Mouse (Mus musculus) liver, embryonic 14.5 days (tissue): ENCODE measurements around the gene Tbx20. TPM values are rescaled to one million over a fixed set of nuclear protein-coding genes. Genes with fewer than 3 reads are reported as not detected.

ENCODE experiments used
- ATAC-seq: fragments of 200-750 bp; cut with Nextera tagmentation; 2 replicates; pipeline ENCODE4 v1.8.0; 2017; ENCODE audit warnings: moderate number of reproducible peaks, mild to moderate bottlenecking, moderate library complexity; ENCODE audit not compliant: insufficient read depth
- DNase-seq, 3 experiments: peaks; one replicate each; pipeline ENCODE4 v3.0.0-alpha.2; 2012 to 2013; ENCODE audit warnings: low read depth in 3 of 3, low spot score in 3 of 3
- H3K27ac ChIP-seq: fragments of 300-500 bp; sonication (generic); 2 replicates; pipeline ENCODE4 v1.5.1; 2014; ENCODE audit warnings: moderate library complexity, mild to moderate bottlenecking, control low read depth, inconsistent platforms
- H3K27me3 ChIP-seq: fragments of 300-500 bp; sonication (generic); 2 replicates; pipeline ENCODE4 v1.6.1; 2014; ENCODE audit warnings: mild to moderate bottlenecking, low read length, moderate library complexity; ENCODE audit not compliant: control insufficient read depth, insufficient read depth
- H3K36me3 ChIP-seq: fragments of 300-500 bp; sonication (generic); replicated peaks from 2 replicates; pipeline ENCODE4 v1.6.1; 2014; ENCODE audit warnings: low read depth; ENCODE audit not compliant: control insufficient read depth, insufficient read depth
- H3K4me1 ChIP-seq, 2 experiments: fragments of 200-500 bp in 1 of 2; fragments of 300-500 bp in 1 of 2; sonication (generic) in 1 of 2; replicated peaks; 2 replicates each; pipeline ENCODE4 v1.6.1; 2012 to 2014; ENCODE audit warnings: antibody characterized with exemption in 1 of 2, inconsistent platforms in 1 of 2, low read length in 1 of 2; ENCODE audit not compliant: control insufficient read depth in 2 of 2, insufficient read depth in 2 of 2
- H3K4me2 ChIP-seq: fragments of 300-500 bp; sonication (generic); 2 replicates; pipeline ENCODE4 v1.6.1; 2014; ENCODE audit warnings: low read depth, mild to moderate bottlenecking, control low read depth, moderate library complexity
- H3K4me3 ChIP-seq, 2 experiments: fragments of 200-500 bp in 1 of 2; fragments of 300-500 bp in 1 of 2; sonication (generic) in 1 of 2; 2 replicates each; pipeline ENCODE4 v1.5.1; 2012 to 2014; ENCODE audit warnings: low read depth in 2 of 2, low read length in 2 of 2, mild to moderate bottlenecking in 2 of 2, control low read depth in 1 of 2, inconsistent platforms in 1 of 2, moderate library complexity in 1 of 2; ENCODE audit not compliant: insufficient read depth in 1 of 2
- H3K9ac ChIP-seq: fragments of 300-500 bp; sonication (generic); replicated peaks from 2 replicates; pipeline ENCODE4 v1.6.1; 2014; ENCODE audit warnings: mild to moderate bottlenecking, control low read depth, moderate library complexity
- H3K9me3 ChIP-seq: fragments of 300-500 bp; sonication (generic); 2 replicates; pipeline ENCODE4 v1.6.1; 2016; ENCODE audit warnings: low read length, mixed read lengths; ENCODE audit not compliant: control insufficient read depth
- CTCF ChIP-seq: IDR thresholded peaks from 2 replicates; pipeline ENCODE4 v1.5.1; 2016; ENCODE audit warnings: antibody characterized with exemption, low read depth, control low read depth
- EP300 ChIP-seq: IDR thresholded peaks from 2 replicates; pipeline ENCODE4 v1.6.1; 2016; ENCODE audit warnings: antibody characterized with exemption, low read depth
- WGBS: fragments of 180-500 bp; shearing (Covaris S2); extraction: QIAGEN DNeasy Blood & Tissue Kit; methylation state at CpG from one replicate; pipeline ENCODE4 v1.1.7; 2014; ENCODE audit not compliant: insufficient replicate concordance; 5-methylcytosine and 5-hydroxymethylcytosine counted together
- polyA plus RNA-seq, 2 experiments: library from polyadenylated mRNA; depleted of rRNA in 1 of 2; stranded (reverse) in 1 of 2; unstranded in 1 of 2; fragments of >200 nt; fragmentation: Nextera tagmentation in 1 of 2; extraction: Ambion mirVana in 1 of 2; gene quantifications; 2 replicates each; pipeline versions ENCODE4 v1.2.1 to v1.2.3; 2012 to 2014

Gene Tbx20
- polyA plus RNA-seq, 2 experiments = 0.29 to 0.46 TPM

- WGBS = 39% methylated on average over 3 of the region's 3 CpGs
- Histone ChIP-seq H3K27ac (no peak overlapping the region), H3K36me3 (no peaks in the 10 kb centered on the region), H3K4me3 (no peak overlapping the region), H3K4me2 (no peak overlapping the region), H3K27me3 (peaks cover 50% of the 10 kb centered on the region), H3K9ac (no peak overlapping the region), H3K4me1 (no peaks in the 10 kb centered on the region), H3K9me3 (no peaks in the 10 kb centered on the region)
- ATAC-seq (no peak), DNase-seq (no peak)
- TF ChIP-seq CTCF (no peak), EP300 (no peak)
Measured at GRCm38 (mm10) chr9:24782338-24782737, 8.2 kb upstream of the Tbx20 start.

- no peaks in the 10 kb centered on the region for H3K9me3 ChIP-seq
- no peak overlapping the region for H3K9ac ChIP-seq
- no peak for DNase-seq
- no peak for TF ChIP-seq CTCF
- no peak for TF ChIP-seq EP300
- H3K36me3 ChIP-seq = no peaks in the 10 kb centered on the region
- H3K4me3 ChIP-seq = peak overlapping the region in 1 of 2 experiments; percentile 27; a peak in 1 of 4 replicates
- peaks cover 63% of the 10 kb centered on the region for H3K27me3 ChIP-seq
- no peak overlapping the region for H3K27ac ChIP-seq
- H3K4me2 ChIP-seq = peak overlapping the region; percentile 42
- WGBS = under 1% methylated on average over 32 of the region's 32 CpGs
- no peak for ATAC-seq
- H3K4me1 ChIP-seq = no peaks in the 10 kb centered on the region
Measured at GRCm38 (mm10) chr9:24780929-24781441, 6.9 kb upstream of the Tbx20 start.

GRCm38 (mm10) chr9:24780391-24780928 is 6.4 kb upstream of the Tbx20 start:
- H3K27ac ChIP-seq = no peak overlapping the region
- no peaks in the 10 kb centered on the region for H3K36me3 ChIP-seq
- H3K9me3 ChIP-seq = no peaks in the 10 kb centered on the region
- H3K27me3 ChIP-seq = peaks cover 67% of the 10 kb centered on the region
- no peaks in the 10 kb centered on the region for H3K4me1 ChIP-seq
- DNase-seq (no peak), ATAC-seq (no peak)
- no peak overlapping the region for H3K9ac ChIP-seq
- 3% methylated on average over 19 of the region's 22 CpGs for WGBS
- peak overlapping the region; percentile 42 for H3K4me2 ChIP-seq
- H3K4me3 ChIP-seq = no peak overlapping the region
- TF ChIP-seq CTCF = no peak
- TF ChIP-seq EP300 = no peak

- Histone ChIP-seq H3K4me3 (no peak overlapping the region), H3K4me1 (no peaks in the 10 kb centered on the region), H3K36me3 (no peaks in the 10 kb centered on the region), H3K27ac (no peak overlapping the region), H3K9ac (no peak overlapping the region), H3K4me2 (no peak overlapping the region), H3K27me3 (peaks cover 72% of the 10 kb centered on the region), H3K9me3 (no peaks in the 10 kb centered on the region)
- WGBS = 12% methylated on average over 3 of the region's 3 CpGs
- ATAC-seq (no peak), DNase-seq (no peak)
- TF ChIP-seq EP300 (no peak), CTCF (no peak)
Measured at GRCm38 (mm10) chr9:24779975-24780374, 5.9 kb upstream of the Tbx20 start.

GRCm38 (mm10) chr9:24778571-24778970 is 4.5 kb upstream of the Tbx20 start:
- 9% methylated on average over 14 of the region's 14 CpGs for WGBS
- no peak for ATAC-seq
- H3K4me1 ChIP-seq = no peaks in the 10 kb centered on the region

More at GRCm38 (mm10) chr9:24778571-24778970, 4.5 kb upstream of the Tbx20 start:
- Histone ChIP-seq H3K27me3 (peaks cover 86% of the 10 kb centered on the region), H3K9ac (no peak overlapping the region), H3K4me3 (no peak overlapping the region), H3K27ac (no peak overlapping the region), H3K9me3 (no peaks in the 10 kb centered on the region), H3K36me3 (no peaks in the 10 kb centered on the region), H3K4me2 (no peak overlapping the region)
- TF ChIP-seq EP300 (no peak), CTCF (no peak)
- no peak for DNase-seq
